Mouse (Mus musculus): ENCODE data around the gene Rab25. TPM values are rescaled to one million over a fixed set of nuclear protein-coding genes. Genes with fewer than 3 reads are reported as not detected.

Rab25 gene
- polyA plus RNA-seq, 1 experiment from 2014 or later = 3.7 TPM

- Histone ChIP-seq H3K4me3 (ENCODE audit: low read depth, low read length) (peak within 1 kb of the TSS; percentile 89), H3K4me2 (ENCODE audit: low read depth, low read length) (peak within 1 kb of the TSS; percentile 85), H3K27ac (replicated peaks; ENCODE audit: low read depth, low read length) (peak within 1 kb of the TSS; percentile 93), H3K36me3 (replicated peaks; ENCODE audit: control insufficient read depth, insufficient read depth, low read depth, low read length) (peaks cover 10% of the 10 kb centered on the region), H3K9me3 (replicated peaks; ENCODE audit: control insufficient read depth, low read length) (no peaks in the 10 kb centered on the region), H3K4me1 (ENCODE audit: control insufficient read depth, insufficient read depth, low read length) (no peaks in the 10 kb centered on the region), H3K9ac (replicated peaks; ENCODE audit: low read length) (peak within 1 kb of the TSS; percentile 89), H3K27me3 (ENCODE audit: control insufficient read depth, insufficient read depth, low read length) (no peaks in the 10 kb centered on the region)
- DNase-seq (ENCODE audit: low spot score) (peak; percentile 94), ATAC-seq (replicated peaks; ENCODE audit: insufficient number of reproducible peaks, low FRiP score, low TSS enrichment, low read depth) (peak; percentile 91)
- WGBS = 0% methylated on average over 35 of the region's 37 CpGs
Observed at GRCm38 (mm10) chr3:88553525-88553879, 5.4 kb upstream of the Rab25 start, which contains the start of gene Ubqln4. Gene Ubqln4, plus strand, starts transcription at chr3:88553758.

DNA sequence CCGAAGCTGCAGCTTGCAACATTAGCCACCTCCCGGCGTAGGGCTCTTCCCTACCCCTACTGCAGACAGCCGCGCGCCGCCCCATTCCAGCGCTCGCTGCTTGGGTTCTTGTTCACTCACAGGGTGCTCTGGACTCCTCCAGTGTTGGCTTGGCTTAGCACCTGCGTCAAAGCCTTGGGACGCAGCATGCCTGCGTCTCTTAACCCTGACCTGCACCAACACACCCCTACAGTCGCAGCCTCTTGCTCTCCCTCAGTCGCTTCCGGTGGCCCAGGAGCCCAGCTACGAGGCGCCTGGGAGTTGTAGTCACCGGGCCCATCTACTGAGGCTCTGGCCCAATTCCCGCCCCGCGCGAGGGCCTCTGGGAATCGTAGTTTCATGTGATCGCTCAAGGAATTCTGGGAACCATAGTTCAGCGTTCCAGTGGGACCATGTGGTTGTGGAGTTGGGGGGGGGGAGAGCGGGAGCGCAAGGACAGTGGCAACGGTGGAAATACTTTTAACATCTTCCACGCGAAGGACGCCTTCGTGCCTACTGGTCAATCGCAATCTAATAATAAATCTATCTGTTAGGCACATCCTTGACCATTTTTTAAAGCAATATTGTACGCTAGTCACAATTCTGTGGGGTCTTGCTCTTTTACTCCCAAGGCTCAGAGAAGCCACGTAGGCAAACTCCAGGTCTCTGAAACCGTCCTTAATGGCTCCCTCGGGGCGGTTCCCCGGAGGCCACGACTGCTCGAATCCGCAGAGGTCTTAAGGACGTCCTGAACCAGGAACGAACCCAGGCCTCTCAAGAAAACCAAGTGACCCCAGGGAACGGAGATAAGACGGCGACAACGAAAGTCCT is 4.8 kb upstream of the Rab25 start, which contains the start of gene Lamtor2:
Lamtor2 (minus strand) TSS at position 399 of the 849 bp plus-strand sequence.
- WGBS = under 1% methylated on average over 48 of the region's 48 CpGs
- ATAC-seq (replicated peaks; ENCODE audit: insufficient number of reproducible peaks, low FRiP score, low TSS enrichment, low read depth) (peak; percentile 92), DNase-seq (ENCODE audit: low spot score) (peak; percentile 100)
- no peaks in the 10 kb centered on the region for H3K27me3 ChIP-seq (ENCODE audit: control insufficient read depth, insufficient read depth, low read length)
- H3K4me3 ChIP-seq (ENCODE audit: low read depth, low read length) = peak within 1 kb of the TSS; percentile 89
- peak within 1 kb of the TSS; percentile 85 for H3K4me2 ChIP-seq (ENCODE audit: low read depth, low read length)
- H3K27ac ChIP-seq (replicated peaks; ENCODE audit: low read depth, low read length) = peak within 1 kb of the TSS; percentile 93
- no peaks in the 10 kb centered on the region for H3K9me3 ChIP-seq (replicated peaks; ENCODE audit: control insufficient read depth, low read length)
- H3K4me1 ChIP-seq (ENCODE audit: control insufficient read depth, insufficient read depth, low read length) = no peaks in the 10 kb centered on the region
- peak within 1 kb of the TSS; percentile 89 for H3K9ac ChIP-seq (replicated peaks; ENCODE audit: low read length)
- H3K36me3 ChIP-seq (replicated peaks; ENCODE audit: control insufficient read depth, insufficient read depth, low read depth, low read length) = peaks cover 5% of the 10 kb centered on the region; the same call in 1 of the 2 replicates

DNA sequence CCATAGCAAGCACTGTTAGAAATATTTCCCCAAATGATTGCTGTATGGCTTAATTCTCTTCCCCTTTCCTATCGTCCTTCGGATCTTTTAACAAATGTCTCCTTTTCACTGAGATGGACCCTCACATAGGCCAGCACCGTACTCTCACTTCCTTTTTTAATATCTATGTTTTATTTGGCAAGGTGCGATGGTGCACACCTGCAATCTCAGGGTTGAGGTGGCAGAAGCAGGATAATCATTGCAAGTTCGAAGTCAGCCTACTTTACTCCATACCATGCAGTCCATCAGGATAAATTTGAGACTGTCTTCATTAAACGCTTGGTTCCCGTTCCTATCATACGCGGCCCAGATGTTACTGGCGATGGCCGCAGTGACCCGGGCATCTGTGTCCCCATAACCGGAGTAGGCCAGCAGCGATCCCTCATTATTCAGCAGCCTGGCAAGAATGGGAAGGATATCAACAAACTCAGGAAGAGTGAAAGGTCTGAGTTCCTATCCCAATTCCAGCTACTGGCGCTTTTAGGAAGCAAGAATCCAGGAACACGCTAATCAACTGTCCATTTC is 4.1 kb upstream of the Rab25 start:
- Histone ChIP-seq H3K4me1 (ENCODE audit: control insufficient read depth, insufficient read depth, low read length) (no peaks in the 10 kb centered on the region), H3K27me3 (ENCODE audit: control insufficient read depth, insufficient read depth, low read length) (no peaks in the 10 kb centered on the region), H3K9me3 (replicated peaks; ENCODE audit: control insufficient read depth, low read length) (no peaks in the 10 kb centered on the region), H3K36me3 (replicated peaks; ENCODE audit: control insufficient read depth, insufficient read depth, low read depth, low read length) (peaks cover 5% of the 10 kb centered on the region; the same call in 1 of the 2 replicates), H3K4me3 (ENCODE audit: low read depth, low read length) (peak overlapping the region; percentile 89), H3K9ac (replicated peaks; ENCODE audit: low read length) (peak overlapping the region; percentile 68), H3K4me2 (ENCODE audit: low read depth, low read length) (peak overlapping the region; percentile 85), H3K27ac (replicated peaks; ENCODE audit: low read depth, low read length) (peak overlapping the region; percentile 93; the same call in 1 of the 2 replicates)
- ATAC-seq (replicated peaks; ENCODE audit: insufficient number of reproducible peaks, low FRiP score, low TSS enrichment, low read depth) (no peak), DNase-seq (ENCODE audit: low spot score) (no peak)
- WGBS = 24% methylated on average over 16 of the region's 16 CpGs

DNA sequence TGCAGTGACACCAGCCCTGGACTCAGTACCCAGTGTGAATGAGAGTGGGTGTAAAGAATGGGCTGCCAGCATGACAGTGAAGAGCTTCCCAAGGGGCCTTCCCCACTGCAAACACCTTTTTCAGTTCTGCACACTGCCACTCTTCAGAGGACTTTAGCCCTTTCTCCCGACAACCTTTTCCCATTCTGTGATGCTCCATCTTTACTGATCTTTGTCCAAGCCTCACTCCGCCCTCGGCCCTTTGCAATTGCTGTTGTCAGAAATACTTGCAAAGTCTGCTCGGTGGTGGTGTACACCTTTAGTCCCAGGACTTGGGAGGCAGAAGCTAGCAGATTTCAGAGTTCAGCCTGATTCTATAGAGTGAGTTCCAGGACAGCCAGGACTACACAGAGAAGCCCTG is 3.5 kb upstream of the Rab25 start:
- ATAC-seq (replicated peaks; ENCODE audit: insufficient number of reproducible peaks, low FRiP score, low TSS enrichment, low read depth) (no peak), DNase-seq (ENCODE audit: low spot score) (no peak)
- peaks cover 2% of the 10 kb centered on the region; the same call in 1 of the 2 replicates for H3K36me3 ChIP-seq (replicated peaks; ENCODE audit: control insufficient read depth, insufficient read depth, low read depth, low read length)
- no peak overlapping the region for H3K9ac ChIP-seq (replicated peaks; ENCODE audit: low read length)
- no peaks in the 10 kb centered on the region for H3K9me3 ChIP-seq (replicated peaks; ENCODE audit: control insufficient read depth, low read length)
- WGBS = 80% methylated on average over 4 of the region's 4 CpGs
- H3K4me3 ChIP-seq (ENCODE audit: low read depth, low read length) = no peak overlapping the region
- H3K27me3 ChIP-seq (ENCODE audit: control insufficient read depth, insufficient read depth, low read length) = no peaks in the 10 kb centered on the region
- no peak overlapping the region for H3K4me2 ChIP-seq (ENCODE audit: low read depth, low read length)
- no peaks in the 10 kb centered on the region for H3K4me1 ChIP-seq (ENCODE audit: control insufficient read depth, insufficient read depth, low read length)
- H3K27ac ChIP-seq (replicated peaks; ENCODE audit: low read depth, low read length) = no peak overlapping the region

DNA sequence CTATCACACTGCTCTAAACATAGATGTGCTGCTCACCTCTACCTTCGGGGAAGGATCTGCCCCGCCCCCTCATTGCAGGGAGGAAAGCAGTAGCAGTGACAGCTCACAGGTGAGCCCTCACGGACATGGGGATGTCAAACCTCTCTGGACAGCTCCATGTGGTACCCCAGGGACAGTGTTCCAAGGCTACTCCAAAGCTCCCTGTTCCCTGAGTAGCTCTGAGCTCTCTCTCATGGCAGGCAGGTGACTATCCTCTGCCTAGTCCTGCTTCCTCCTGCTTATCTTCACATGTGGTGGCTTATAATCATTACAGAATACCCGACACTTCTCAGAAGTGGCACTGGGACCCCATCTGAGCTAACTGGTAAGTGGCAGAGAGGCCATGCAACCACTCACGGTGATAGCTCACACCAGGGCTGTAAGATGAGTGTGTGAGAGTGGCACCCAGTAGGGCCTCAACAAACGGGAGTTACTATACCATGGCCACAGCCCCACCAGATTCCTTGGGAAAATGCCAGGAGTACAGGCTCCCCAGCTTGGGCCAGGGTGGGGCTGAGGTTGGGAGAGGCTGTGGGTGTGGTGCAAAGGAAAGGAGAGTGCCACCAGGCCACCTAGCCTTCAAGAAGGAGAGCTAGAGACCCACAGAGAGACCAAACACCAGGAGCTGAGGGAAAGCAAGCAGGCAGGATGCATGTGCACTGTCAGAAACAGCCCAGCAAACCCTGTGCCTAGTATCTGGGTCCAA is 1.3 kb downstream of the Rab25 start:
- ATAC-seq (replicated peaks; ENCODE audit: insufficient number of reproducible peaks, low FRiP score, low TSS enrichment, low read depth) (0 out of 2 replicates have a peak, but pooled peaks have one; percentile 11), DNase-seq (ENCODE audit: low spot score) (no peak)
- Histone ChIP-seq H3K4me2 (ENCODE audit: low read depth, low read length) (no peak overlapping the region), H3K4me1 (ENCODE audit: control insufficient read depth, insufficient read depth, low read length) (no peaks in the 10 kb centered on the region), H3K36me3 (replicated peaks; ENCODE audit: control insufficient read depth, insufficient read depth, low read depth, low read length) (no peaks in the 10 kb centered on the region), H3K9me3 (replicated peaks; ENCODE audit: control insufficient read depth, low read length) (no peaks in the 10 kb centered on the region), H3K4me3 (ENCODE audit: low read depth, low read length) (no peak overlapping the region), H3K27ac (replicated peaks; ENCODE audit: low read depth, low read length) (no peak overlapping the region), H3K27me3 (ENCODE audit: control insufficient read depth, insufficient read depth, low read length) (no peaks in the 10 kb centered on the region), H3K9ac (replicated peaks; ENCODE audit: low read length) (no peak overlapping the region)
- WGBS = 73% methylated on average over 6 of the region's 6 CpGs

DNA sequence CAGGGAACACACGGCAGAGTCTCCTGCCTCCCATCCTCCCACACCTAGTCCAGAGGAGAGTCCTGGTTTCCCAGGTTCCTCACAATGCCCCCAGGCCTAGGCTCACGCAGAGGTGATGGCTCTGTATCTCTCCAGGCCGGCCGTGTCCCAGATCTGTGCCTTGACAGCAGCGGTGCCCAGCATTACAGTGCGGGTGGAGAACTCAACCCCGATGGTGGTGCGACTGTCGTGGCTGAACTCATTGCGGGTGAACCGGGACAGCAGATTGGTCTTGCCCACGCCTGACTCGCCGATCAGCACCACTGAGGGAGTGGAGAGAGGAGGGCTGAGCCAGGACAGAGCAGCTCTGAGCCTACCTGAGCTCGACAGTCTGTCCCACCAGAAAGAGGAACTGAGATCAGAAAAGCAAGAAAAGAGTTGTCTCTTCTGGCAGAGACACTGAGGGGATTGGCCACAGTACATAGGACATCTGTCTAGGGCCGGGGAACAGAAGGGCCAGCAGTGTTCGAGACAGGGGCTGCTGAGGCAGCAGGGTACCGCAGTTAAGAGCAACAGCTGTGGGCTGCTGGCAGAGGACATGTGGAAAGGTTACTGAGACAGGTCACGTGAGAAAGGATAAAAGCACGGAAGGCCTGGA is 3.0 kb downstream of the Rab25 start:
- Histone ChIP-seq H3K27me3 (ENCODE audit: control insufficient read depth, insufficient read depth, low read length) (no peaks in the 10 kb centered on the region), H3K4me3 (ENCODE audit: low read depth, low read length) (no peak overlapping the region), H3K9ac (replicated peaks; ENCODE audit: low read length) (no peak overlapping the region), H3K9me3 (replicated peaks; ENCODE audit: control insufficient read depth, low read length) (no peaks in the 10 kb centered on the region), H3K27ac (replicated peaks; ENCODE audit: low read depth, low read length) (no peak overlapping the region), H3K36me3 (replicated peaks; ENCODE audit: control insufficient read depth, insufficient read depth, low read depth, low read length) (peaks cover 5% of the 10 kb centered on the region), H3K4me2 (ENCODE audit: low read depth, low read length) (no peak overlapping the region), H3K4me1 (ENCODE audit: control insufficient read depth, insufficient read depth, low read length) (no peaks in the 10 kb centered on the region)
- 59% methylated on average over 20 of the region's 20 CpGs for WGBS
- DNase-seq (ENCODE audit: low spot score) (no peak), ATAC-seq (replicated peaks; ENCODE audit: insufficient number of reproducible peaks, low FRiP score, low TSS enrichment, low read depth) (no peak)

DNA sequence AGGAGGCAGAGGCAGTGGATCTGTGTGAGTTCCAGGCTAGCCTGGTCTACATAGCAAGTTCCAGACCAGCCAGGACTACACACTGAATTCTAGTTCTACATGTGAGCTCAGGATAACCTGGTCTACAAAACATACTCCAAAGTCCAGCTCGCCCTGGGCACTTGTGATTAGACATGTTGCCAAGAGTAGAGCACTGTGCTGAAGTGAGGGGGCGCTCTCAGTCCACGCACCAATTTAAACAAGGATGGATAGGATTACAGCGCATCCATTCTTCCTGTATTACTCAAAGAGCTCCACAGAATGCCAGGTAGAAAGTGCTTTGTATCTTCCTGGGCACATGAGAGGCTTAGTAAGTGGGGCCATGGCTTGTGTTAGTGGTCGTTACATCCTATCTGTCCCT is 3.6 kb downstream of the Rab25 start:
- Histone ChIP-seq H3K9me3 (replicated peaks; ENCODE audit: control insufficient read depth, low read length) (no peaks in the 10 kb centered on the region), H3K27me3 (ENCODE audit: control insufficient read depth, insufficient read depth, low read length) (no peaks in the 10 kb centered on the region), H3K4me1 (ENCODE audit: control insufficient read depth, insufficient read depth, low read length) (no peaks in the 10 kb centered on the region), H3K9ac (replicated peaks; ENCODE audit: low read length) (no peak overlapping the region), H3K27ac (replicated peaks; ENCODE audit: low read depth, low read length) (no peak overlapping the region), H3K36me3 (replicated peaks; ENCODE audit: control insufficient read depth, insufficient read depth, low read depth, low read length) (peaks cover 6% of the 10 kb centered on the region), H3K4me3 (ENCODE audit: low read depth, low read length) (no peak overlapping the region), H3K4me2 (ENCODE audit: low read depth, low read length) (no peak overlapping the region)
- ATAC-seq (replicated peaks; ENCODE audit: insufficient number of reproducible peaks, low FRiP score, low TSS enrichment, low read depth) = no peak
- peak; percentile 53 for DNase-seq (ENCODE audit: low spot score)
- WGBS = 34% methylated on average over 5 of the region's 5 CpGs

All from embryonic facial prominence, embryonic 11.5 days (tissue).